Mouse (Mus musculus) induced T-regulatory cell, adult 2 months (primary cell): Measurements from ENCODE around the gene Lad1.

Source experiments
- DNase-seq: peaks from one replicate; pipeline ENCODE4 v3.0.0-alpha.2; 2012; ENCODE audit warnings: low read depth

The Lad1 gene

DNA sequence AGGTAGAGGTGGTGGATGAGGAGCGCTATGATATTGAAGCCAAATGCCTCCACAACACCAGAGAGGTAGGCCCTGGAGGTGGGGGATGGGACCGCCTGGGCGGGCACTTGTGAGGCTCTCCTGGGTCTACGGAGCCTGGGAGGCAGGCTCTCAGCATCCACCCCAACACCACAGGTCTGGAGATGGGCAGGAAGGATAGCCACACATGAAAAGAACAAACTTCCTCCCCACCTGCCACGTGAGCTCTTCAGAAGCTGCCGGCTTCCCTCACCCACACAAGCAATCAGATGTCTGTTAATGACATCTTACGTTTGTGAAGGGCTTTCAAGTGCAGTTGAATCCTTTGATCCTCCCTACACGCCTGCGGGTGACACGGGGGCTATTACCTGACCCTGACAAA, 10.9 kb upstream of the Lad1 start:
- peak; percentile 62 for DNase-seq

DNA sequence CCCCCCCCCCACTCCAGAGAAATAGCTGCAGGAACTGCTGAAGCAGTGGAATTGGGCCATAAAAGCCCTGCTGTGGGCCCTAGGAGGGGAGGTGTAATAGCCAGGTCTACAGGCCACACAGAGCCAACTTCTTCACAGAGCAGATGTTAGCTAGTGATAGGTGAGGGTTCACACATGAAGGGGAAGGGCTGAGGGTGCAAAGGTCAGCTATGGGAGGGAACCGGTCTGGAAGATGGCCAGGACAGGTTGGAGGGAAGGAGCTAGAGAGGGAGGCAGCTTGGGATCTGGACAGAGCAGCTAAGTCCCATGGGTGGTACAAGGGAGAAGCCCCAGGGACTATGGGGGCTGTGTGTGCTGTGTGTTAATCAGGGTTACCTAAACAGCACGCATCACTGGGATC, 8.2 kb upstream of the Lad1 start:
- DNase-seq = no peak

DNA sequence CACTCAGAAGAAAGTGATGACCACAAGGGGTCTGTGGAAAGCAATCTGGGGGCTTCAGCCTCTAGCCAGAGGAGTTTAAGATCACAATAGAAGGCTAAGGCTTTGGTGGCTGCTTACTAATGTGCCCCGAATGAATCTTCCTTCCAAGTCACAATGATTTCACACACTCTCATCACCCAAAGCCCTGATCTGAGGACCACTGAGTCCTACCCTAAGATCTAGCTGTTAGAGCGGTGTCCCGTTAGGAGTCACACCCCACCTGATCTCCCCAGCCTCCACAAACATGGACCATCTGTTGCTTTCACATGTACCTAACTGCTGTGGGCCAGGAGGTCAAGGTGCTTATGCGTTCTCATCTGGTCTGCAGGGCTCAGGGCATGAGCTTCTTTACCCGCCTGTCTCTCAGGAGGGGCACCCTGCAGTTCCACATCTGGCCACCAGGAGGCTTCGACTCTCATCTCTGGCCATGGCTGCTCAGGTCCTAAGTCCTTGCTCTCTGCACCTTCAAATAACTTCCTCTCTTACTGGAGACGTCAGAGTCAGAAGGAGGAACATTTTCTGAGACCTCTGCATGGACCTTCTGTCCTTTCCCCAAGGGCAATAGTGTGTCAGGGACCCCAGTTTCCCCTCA, 7.3 kb upstream of the Lad1 start:
- peak; percentile 85 for DNase-seq

DNA sequence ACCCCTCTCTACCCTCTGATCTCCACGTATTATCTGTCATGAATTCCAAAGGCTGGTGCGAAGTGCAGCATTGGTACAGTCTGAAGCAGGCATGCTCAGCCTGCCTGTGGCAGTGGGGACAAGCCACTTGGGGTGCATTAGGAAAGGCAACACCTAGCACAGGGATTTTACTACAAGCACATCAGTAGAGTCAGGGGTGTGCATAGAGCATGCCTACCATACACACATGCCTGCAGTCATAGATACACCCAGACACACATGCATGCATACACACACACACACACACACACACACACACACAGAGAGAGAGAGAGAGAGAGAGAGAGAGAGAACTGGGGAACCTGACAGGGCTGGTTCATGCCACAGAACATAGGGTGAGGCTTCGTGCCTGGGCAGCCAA, 6.2 kb upstream of the Lad1 start:
- DNase-seq = no peak

DNA sequence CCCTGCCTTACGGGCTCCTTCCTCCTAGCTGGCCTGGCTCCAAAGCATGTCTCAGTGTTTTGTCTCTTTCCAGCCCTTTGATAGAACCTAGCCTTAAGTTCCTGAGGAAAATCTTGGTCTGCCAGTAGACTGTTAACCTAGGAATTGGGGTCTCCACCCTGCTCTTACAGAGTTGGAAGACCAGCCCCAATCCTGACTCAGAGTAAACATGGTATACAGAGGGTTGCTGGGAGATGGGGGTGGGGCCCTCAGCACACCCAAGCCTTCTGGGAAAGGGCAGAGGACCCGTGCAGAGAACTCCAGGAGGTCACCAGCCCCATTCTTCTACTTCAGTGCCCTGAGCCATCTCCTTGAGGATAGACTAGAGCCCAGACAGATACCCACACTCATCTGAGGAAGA, 5.8 kb upstream of the Lad1 start:
- no peak for DNase-seq

DNA sequence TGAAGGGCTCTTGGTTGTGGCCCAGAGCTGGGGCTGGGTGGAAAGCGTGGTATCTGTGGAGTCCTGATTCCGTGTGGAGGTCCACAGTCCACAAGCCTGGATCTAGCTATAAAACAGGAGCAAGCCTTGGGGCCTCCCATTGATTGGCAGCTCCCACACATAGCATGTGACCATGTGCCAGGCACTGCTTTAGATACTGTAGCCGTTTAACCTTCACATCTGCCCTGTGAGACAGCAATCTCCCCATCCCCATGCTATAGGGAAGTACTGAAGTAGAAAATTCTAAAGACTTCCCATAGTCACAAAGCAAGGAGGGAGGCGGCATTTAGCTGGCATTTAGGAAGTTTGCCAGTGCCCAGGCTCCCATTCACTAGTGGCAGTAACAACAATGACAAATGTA, 5.3 kb upstream of the Lad1 start:
- DNase-seq = no peak

DNA sequence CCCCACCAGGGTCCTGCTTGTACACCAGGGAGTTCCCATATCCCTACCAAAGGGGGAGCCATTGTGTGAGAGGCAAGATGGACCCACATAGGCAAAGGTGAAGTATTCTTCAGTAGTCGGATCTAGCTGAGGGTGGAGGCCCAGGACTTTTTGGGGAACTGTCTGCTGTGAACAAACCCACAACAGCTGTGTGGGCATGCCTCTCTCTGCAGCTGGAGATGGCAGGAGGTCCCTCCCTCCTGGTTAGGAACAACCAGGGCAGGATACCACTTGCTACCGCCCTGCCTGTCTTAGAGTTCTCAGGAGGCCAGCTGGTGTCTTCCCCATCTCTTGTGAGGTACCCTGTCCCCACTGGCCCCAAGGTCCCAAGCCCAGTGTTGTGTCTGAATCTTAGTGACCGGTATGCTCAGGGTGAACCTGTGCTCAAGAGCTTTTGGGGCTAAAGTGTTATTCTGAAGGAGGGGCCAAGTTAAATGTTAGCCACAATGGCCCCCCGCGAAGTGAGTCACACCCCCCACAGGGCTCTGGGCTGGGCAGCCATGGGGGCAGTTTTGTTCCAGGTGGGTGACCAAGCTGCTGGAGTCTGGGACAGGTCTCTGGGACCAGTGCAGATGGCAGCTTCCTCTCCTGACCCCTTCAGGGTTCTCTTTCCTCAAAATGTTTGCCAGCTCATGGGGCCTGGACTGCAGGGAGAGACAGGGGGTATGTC, 4.6 kb upstream of the Lad1 start:
- DNase-seq = no peak

DNA sequence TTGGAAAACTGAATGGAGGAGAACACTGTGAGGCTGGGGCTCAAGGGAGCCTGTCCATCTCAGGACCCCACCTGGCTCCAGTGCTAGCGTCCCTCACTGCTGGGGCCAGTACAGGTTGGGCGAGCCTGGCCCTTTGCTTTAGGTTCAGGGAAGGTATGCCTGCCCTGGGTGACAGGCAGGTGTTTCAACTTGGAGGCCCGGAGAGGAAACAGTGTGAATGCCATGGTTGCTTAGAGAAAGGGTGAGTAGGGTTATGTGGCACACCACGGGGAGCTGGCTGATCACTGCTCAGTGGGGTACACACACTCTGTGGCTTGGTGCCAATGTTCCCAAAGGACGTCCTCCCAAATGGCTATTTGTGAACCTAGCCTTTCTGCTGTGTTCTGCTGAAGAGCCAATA, 3.9 kb upstream of the Lad1 start:
- DNase-seq = no peak

DNA sequence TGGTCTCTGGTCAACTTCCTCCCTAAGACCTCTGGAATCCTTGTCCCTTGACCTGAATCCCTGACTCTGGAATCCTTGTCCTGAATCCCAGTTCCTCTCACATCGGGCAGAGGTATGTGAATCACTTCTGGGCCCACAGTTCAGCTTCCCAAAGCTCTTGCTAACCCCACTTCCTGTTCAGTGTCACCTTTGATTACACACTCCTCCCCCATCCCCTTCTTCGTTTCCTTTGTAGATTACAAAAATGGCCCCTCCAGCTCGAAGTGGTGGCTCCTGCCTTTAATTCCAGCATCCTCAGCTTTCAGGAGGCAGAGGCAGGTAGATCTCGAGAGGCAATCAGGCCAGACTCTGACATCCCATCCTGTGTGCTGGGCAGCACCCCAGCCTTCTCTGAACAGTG, 803 bp upstream of the Lad1 start:
- DNase-seq = peak; percentile 54

DNA sequence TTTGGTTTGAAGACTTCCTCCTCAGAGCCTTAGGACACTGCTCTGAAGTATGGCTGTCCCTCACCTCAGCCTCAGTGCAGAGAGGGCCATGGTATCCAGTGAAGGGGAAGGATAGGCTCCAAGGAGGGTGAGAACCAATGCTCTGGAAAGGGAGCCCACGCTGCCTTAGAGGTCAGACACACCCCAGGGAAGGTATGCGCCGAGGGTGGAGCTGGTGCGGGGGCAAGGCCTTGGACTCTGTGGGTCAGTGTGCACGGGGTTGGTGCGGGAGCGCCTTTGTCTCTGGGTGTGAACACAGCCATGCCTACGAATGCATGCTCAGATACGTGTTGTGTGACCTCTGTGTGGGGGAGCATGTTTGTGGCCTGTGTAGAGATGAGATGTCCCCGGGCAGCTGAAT, 1.7 kb downstream of the Lad1 start:
- no peak for DNase-seq

DNA sequence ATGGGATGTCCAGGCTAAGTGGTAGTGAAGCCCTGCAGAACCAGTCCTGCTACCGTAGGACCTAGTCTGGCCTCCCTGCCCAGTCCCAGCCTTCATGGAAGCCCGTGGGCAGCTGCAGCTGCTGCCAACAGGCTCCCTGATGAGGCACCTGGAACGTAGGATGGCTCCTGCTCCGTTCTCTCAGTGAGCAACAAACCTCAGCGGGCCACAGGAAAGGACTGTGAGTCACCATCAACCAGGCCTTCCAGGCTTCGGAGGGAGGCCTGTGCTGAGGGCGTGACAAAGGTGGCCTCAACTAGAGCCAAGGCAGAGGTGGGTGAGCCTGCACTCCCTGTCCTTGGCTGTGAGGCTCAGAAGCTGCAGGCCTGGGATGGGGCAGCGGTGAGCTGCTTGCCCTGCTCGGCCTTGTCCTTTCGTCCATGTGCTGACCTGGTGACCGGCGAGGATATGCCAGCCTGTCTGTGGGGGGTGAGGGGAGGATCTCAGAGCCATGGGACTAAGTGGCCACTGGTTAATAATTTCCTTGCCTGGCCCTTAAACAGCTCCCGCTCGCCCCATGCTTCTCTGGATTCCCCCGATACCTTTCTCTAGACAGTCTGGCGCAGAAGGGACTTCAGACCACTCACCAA, 2.5 kb downstream of the Lad1 start:
- DNase-seq = no peak

DNA sequence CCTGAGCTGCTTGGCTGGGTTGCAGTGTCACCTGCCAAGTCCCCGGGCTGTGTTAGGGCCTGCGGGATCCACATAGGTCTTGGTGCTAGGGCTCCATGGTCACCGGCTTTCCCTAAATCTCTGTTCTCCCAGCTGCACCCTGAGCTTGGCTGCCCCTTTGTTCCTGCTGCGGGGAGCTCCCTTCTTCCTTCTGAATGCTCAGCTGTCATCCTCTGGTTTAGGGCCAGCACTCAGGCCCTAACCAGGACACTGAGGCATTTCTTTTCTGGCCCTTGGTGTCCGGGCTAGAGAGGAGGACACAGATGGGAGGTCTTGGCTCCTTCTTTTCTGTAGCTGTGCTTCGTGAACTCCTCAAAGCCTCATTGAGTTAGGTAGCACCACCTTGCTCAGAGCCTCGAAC, 3.4 kb downstream of the Lad1 start:
- DNase-seq = no peak

DNA sequence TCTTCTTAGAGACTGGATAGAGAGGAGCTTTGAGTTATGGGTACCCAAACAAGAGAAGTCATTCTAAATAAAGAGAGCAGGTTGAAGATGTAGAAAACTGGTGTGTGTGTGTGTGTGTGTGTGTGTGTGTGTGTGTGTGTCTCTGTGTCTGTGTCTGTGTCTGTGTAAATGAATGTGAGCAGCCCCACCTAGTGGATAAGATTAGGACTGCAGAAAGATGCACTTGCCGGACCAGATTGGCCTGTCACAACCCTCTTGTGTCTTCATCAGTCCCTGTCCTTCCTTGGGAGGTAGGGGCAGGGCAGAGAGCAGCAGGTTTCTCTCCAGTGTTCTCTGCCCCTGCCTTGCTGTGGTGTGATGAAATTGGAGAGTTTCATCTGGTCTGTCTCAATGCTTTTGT, 10.5 kb downstream of the Lad1 start:
- peak; percentile 84 for DNase-seq

DNA sequence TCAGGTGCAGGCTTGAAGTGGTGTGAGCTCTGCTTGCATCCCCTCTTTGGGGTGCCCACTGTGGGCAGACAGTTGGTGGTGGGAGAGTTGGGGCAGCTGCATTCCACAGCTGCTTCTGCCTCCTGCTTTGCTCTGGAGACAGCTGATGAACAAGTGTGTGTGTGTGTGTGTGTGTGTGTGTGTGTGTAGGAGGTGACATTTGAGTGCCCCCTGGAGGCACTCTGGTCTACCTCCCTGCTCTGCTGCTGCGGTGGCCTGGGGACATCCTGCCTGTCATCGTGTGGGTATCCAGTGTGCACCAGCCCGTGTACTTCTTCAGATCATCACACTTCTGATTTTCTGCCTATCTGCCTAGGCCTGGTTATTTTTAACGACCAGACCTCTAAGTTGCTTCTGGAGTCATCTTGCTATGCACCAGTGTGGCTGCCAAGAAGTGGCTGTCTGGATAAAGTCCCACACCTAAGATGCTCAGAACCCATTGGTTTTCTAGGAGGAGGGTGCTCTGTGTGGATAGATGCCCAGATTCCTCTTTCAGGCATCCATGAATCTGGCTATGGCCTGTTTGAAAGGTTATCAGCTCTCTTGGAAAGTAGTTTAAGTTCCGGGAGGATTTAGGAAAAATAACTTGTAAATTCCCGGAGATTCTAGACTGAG, 15.9 kb downstream of the Lad1 start:
- DNase-seq = no peak

DNA sequence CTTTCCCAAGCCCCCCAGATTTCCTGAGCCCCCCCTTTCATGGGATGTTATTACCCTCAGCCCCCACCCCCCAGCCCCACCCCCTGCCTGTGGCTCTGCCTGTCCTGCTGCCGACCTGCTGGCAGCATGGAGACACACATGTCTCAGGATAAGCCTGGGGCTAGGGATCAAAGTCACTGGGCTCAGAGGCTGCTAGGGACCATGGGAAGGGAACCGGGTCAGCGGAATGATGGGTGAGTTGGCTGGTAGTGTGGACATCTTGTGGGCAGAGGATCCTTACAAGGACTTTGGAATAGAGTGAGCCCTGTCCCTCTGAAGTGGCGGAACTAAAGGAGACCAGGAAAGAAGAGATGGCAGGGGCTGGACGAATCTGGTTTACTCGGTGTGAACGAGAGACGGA, 16.6 kb downstream of the Lad1 start:
- no peak for DNase-seq

DNA sequence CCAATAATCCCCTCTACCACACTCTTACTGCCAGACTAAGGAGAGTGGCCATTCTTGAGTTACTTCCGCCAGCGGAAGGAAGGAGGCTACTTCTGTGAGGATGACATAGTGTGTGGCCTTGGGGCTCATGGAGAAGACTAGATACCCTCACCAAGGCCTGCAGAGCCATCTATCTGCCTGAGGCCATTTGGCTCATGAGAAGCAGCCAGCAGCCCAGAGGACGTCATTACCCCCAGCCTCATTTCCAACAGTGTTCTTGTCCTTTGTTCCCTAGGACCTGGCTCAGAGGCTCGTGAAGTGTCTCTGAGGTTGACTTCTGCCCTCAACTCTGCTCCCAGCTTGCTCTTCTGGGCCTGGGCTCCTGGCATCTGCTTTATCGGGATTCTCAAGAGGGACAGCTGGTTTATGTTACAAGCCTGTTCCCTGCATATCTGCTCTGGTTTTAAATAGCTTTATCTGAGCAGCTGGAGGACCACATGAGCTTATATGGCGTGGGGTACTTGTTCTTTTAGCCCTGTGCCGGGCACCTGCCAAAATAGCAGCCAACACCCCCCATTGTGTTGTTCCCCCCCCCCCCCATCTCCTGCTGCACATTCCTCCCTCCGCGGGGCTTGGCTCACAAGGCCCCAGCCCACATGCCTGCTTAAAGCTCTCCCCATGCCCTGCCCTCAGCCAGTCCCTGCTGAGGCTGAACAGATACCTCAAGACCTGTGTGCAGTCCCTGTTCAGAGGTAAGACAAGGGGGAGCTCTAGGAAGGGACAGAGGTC, 17.5 kb downstream of the Lad1 start, which contains the start of gene Tnnt2:
Tnnt2 (plus strand) TSS at position 639 of the 768 bp plus-strand sequence.
- DNase-seq = no peak

DNA sequence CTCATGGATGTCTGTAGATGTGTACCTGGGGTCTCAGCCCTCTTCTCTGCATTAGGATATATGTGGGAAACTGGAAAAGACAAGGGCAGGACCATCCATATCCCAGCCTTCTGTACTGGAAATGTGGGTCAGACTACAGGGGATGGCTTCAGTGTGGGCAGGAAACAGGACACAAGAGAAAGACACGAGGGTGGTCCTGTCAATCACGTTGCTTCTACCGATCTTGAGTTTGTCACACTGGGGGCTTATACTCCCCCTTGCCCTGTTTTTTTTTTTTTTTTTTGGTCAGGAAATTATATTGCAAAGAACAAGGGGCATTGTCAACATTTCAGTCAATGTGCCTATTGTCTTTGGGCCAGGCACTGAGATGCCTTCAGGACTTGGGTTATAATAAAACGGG, 20.2 kb downstream of the Lad1 start:
- no peak for DNase-seq

DNA sequence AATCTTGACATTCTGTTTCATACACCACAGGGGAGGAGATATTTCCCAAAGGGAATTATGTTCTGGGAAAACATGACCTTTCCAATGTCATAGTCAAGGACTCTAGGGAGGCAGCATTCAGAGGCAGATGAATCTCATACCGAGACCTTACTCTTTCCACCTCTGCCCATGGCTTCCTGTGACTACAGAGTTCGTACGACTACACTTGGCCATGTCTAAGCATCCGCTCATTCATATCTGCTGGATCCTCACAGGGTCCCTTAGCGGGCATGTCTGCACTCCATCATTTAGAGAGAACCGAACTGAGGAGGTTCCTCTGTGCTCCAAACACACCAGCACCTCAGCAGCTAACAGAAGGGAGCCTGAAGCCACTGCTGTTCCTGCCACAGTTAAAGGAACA, 20.7 kb downstream of the Lad1 start:
- DNase-seq = no peak

DNA sequence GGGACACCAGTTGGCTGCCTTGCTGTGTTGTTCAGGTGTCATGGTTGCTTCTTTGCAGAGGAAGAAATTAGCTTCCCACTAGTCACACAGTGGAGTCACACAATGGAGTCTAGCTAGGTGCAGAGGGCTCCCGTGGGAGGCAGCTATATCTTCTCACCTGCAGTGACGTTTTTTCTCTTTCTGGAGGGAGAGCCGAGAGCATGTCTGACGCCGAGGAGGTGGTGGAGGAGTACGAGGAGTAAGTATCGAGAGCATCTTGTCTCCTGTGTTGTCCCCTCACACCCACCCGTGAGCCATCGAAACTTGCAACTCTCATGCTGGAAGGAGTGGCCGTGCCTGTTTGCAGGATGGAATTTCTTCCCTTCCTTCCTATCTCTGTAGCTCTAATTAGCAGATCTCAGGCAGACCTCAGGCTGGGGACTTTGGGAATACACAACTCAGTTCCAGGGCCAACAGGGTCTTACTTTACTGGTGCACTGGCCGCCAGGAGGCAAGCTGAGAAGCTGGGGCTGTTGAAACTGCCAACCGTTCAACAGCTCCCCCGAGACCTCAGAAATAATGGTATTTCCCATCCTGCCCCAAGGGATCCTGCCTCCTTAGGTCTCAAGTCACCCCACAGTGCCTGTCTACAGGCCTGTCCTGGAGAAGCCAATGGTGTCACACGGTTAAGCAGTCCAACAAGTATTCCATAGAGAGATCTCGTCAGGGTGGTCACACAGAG, 22.4 kb downstream of the Lad1 start:
- no peak for DNase-seq

DNA sequence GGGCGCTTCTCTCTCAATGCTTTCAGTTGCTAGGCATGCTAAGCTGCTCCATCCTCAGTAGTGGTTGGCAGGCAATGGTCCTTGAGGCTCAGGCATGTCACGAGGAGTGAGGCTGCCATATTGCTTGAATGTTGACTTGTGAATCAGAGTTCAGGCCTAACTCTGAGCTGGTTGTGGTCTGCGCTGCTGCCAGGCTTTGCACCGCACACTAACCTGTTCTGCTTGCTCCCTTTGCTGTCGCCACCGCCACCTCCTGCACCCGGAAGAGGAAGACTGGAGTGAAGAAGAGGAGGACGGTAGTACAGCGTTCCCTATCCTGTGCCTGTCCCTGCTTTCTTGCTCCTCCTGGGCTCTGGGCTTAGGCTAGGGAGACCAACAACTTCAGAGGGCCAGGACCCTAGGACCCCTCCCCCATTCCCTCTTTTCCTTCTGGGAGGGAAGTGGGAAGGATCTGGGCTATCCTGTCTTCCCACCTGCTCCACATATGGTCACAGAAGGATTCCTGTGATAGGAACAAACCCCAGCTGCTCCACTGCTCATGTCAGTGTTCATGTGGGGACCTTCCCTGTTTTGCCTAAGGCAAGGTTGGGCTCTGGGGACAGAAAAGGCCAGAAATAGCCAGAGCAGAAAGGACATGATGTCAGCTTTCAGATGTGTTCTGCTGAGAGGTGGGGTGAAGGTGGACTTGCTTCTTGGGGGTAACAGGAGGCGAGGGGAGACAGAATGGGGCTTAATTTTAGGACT, 25.3 kb downstream of the Lad1 start:
- DNase-seq = no peak

DNA sequence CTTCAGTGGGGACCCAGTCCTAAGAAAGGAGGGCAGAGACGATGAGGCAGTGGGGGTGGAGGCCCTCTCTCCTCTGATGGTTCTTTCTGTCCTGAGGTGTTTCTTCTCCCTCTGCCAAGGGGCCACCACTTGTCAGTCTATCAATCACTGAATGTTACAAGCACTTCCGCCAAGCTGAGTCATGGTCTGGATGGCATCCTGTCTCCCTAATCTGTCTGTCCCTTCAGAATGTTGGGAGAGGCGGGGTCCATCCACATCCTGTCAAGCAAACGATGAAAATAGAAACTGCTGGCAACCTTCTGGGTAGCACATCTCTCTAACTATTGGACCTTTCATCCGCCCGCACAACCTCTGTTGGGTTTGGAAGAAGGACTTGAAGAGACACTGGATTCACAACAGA, 26.1 kb downstream of the Lad1 start:
- DNase-seq = no peak
